Mouse (Mus musculus) neural tube, embryonic 13.5 days (tissue): Measurements from ENCODE around the gene Zfp322a. TPM values are rescaled to one million over a fixed set of nuclear protein-coding genes. Genes with fewer than 3 reads are reported as not detected.
A peak's percentile ranks its signal among the peaks of the same experiment; 100 is the strongest.
"Not testable (repeated sequence)": the region's sequence is repeated elsewhere in the genome, so short reads cannot be mapped to it uniquely, and the experiment has no call there.

Source experiments
- ATAC-seq: fragments of 200-750 bp; cut with Nextera tagmentation; 2 replicates; pipeline ENCODE4 v1.8.0; 2017; ENCODE audit warnings: low read depth, mild to moderate bottlenecking, moderate TSS enrichment, moderate library complexity
- H3K27ac ChIP-seq: fragments of 300-500 bp; sonication (generic); replicated peaks from 2 replicates; pipeline ENCODE4 v1.5.1; 2015; ENCODE audit warnings: moderate library complexity, mild to moderate bottlenecking, inconsistent platforms
- H3K27me3 ChIP-seq: fragments of 300-500 bp; sonication (generic); 2 replicates; pipeline ENCODE4 v1.6.1; 2015; ENCODE audit warnings: mild to moderate bottlenecking, inconsistent platforms
- H3K36me3 ChIP-seq: fragments of 300-500 bp; sonication (generic); 2 replicates; pipeline ENCODE4 v1.6.1; 2015; ENCODE audit warnings: mild to moderate bottlenecking, inconsistent platforms
- H3K4me1 ChIP-seq: fragments of 300-500 bp; sonication (generic); replicated peaks from 2 replicates; pipeline ENCODE4 v1.6.1; 2015; ENCODE audit warnings: inconsistent platforms
- H3K4me2 ChIP-seq: fragments of 300-500 bp; sonication (generic); 2 replicates; pipeline ENCODE4 v1.6.1; 2015; ENCODE audit warnings: inconsistent platforms, mild to moderate bottlenecking, moderate library complexity
- H3K4me3 ChIP-seq: fragments of 300-500 bp; sonication (generic); 2 replicates; pipeline ENCODE4 v1.5.1; 2015; ENCODE audit warnings: mild to moderate bottlenecking, inconsistent platforms
- H3K9ac ChIP-seq: fragments of 300-500 bp; sonication (generic); 2 replicates; pipeline ENCODE4 v1.6.1; 2015; ENCODE audit warnings: moderate library complexity, mild to moderate bottlenecking, inconsistent platforms
- H3K9me3 ChIP-seq: fragments of 300-500 bp; sonication (generic); 2 replicates; pipeline ENCODE4 v1.6.1; 2016; ENCODE audit warnings: inconsistent platforms
- WGBS: fragments of 180-500 bp; shearing (Covaris S2); methylation state at CpG from one replicate; pipeline ENCODE4 v1.1.7; 2015; 5-methylcytosine and 5-hydroxymethylcytosine counted together
- polyA plus RNA-seq: library from polyadenylated mRNA; unstranded; fragments of >200 nt; fragmentation: Nextera tagmentation; extraction: Ambion mirVana; gene quantifications from 2 replicates; pipeline ENCODE4 v1.2.1, GENCODE M21; 2015

The Zfp322a gene
- polyA plus RNA-seq: 51.6 and 60.7 TPM in 2 replicates

GRCm38 (mm10) chr13:23368583-23369420, at the start of gene Zfp322a:
TSS of gene Zfp322a (minus strand) at chr13:23369208.
- under 1% methylated on average over 55 of the region's 55 CpGs for WGBS
- no peaks in the 10 kb centered on the region for H3K27me3 ChIP-seq
- H3K9me3 ChIP-seq: no peaks in the 10 kb centered on the region
- ATAC-seq: peak; percentile 100
- peaks cover 12% of the 10 kb centered on the region; the same call in 1 of the 2 replicates for H3K36me3 ChIP-seq
- peak within 1 kb of the TSS; percentile 88 for H3K9ac ChIP-seq
- peak within 1 kb of the TSS; percentile 95 for H3K27ac ChIP-seq
- H3K4me1 ChIP-seq: peaks cover 34% of the 10 kb centered on the region
- H3K4me3 ChIP-seq: peak within 1 kb of the TSS; percentile 82
- H3K4me2 ChIP-seq: peak within 1 kb of the TSS; percentile 83

- Histone ChIP-seq H3K36me3 (0 out of 2 replicates have a peak, but pooled peaks cover 5% of the 10 kb centered on the region), H3K27ac (no peak overlapping the region), H3K9ac (peak overlapping the region; percentile 56), H3K4me1 (peaks cover 16% of the 10 kb centered on the region), H3K27me3 (peaks cover 35% of the 10 kb centered on the region), H3K4me2 (peak overlapping the region; percentile 59), H3K4me3 (peak overlapping the region; percentile 38), H3K9me3 (no peaks in the 10 kb centered on the region)
- peak; percentile 56; the same call in 1 of the 2 replicates for ATAC-seq
- WGBS: 3% methylated on average over 28 of the region's 28 CpGs
Observed at GRCm38 (mm10) chr13:23412630-23413521, 43.9 kb upstream of the Zfp322a start.

- WGBS: under 1% methylated on average over 20 of the region's 20 CpGs
- ATAC-seq: 0 out of 2 replicates have a peak, but pooled peaks have one; percentile 50
- no peaks in the 10 kb centered on the region for H3K9me3 ChIP-seq
Observed at GRCm38 (mm10) chr13:23412211-23412629, 43.2 kb upstream of the Zfp322a start.

GRCm38 (mm10) chr13:23411311-23412210, 42.6 kb upstream of the Zfp322a start:
- Histone ChIP-seq H3K9me3 (no peaks in the 10 kb centered on the region), H3K36me3 (0 out of 2 replicates have a peak, but pooled peaks cover 5% of the 10 kb centered on the region), H3K27ac (no peak overlapping the region), H3K4me1 (peaks cover 16% of the 10 kb centered on the region), H3K27me3 (peaks cover 35% of the 10 kb centered on the region), H3K9ac (peak overlapping the region; percentile 56; the same call in 1 of the 2 replicates), H3K4me2 (peak overlapping the region; percentile 59), H3K4me3 (peak overlapping the region; percentile 38)
- WGBS: 5% methylated on average over 29 of the region's 29 CpGs
- ATAC-seq: peak; percentile 56; the same call in 1 of the 2 replicates

More at GRCm38 (mm10) chr13:23412211-23412629, 43.2 kb upstream of the Zfp322a start:
- Histone ChIP-seq H3K4me3 (peak overlapping the region; percentile 38), H3K36me3 (0 out of 2 replicates have a peak, but pooled peaks cover 5% of the 10 kb centered on the region), H3K27ac (no peak overlapping the region), H3K9ac (peak overlapping the region; percentile 56), H3K27me3 (peaks cover 35% of the 10 kb centered on the region), H3K4me2 (peak overlapping the region; percentile 59), H3K4me1 (peaks cover 16% of the 10 kb centered on the region)

- H3K4me1 ChIP-seq: peaks cover 16% of the 10 kb centered on the region
- no peaks in the 10 kb centered on the region for H3K9me3 ChIP-seq
- ATAC-seq: no peak
- H3K9ac ChIP-seq: no peak overlapping the region
- no peak overlapping the region for H3K4me3 ChIP-seq
- H3K4me2 ChIP-seq: no peak overlapping the region
- H3K27ac ChIP-seq: no peak overlapping the region
- peaks cover 35% of the 10 kb centered on the region for H3K27me3 ChIP-seq
- WGBS: 78% methylated on average over 9 of the region's 9 CpGs
- H3K36me3 ChIP-seq: no peaks in the 10 kb centered on the region
Observed at GRCm38 (mm10) chr13:23410632-23411031, 41.6 kb upstream of the Zfp322a start.

GRCm38 (mm10) chr13:23402626-23403025, 33.6 kb upstream of the Zfp322a start:
- peaks cover 25% of the 10 kb centered on the region for H3K27me3 ChIP-seq
- H3K9ac ChIP-seq: no peak overlapping the region
- H3K4me2 ChIP-seq: no peak overlapping the region
- no peaks in the 10 kb centered on the region for H3K36me3 ChIP-seq
- H3K4me3 ChIP-seq: no peak overlapping the region
- ATAC-seq: no peak
- 6% methylated on average over 2 of the region's 2 CpGs for WGBS
- no peaks in the 10 kb centered on the region for H3K9me3 ChIP-seq
- no peak overlapping the region for H3K27ac ChIP-seq
- H3K4me1 ChIP-seq: peaks cover 8% of the 10 kb centered on the region

GRCm38 (mm10) chr13:23401683-23402527, 32.9 kb upstream of the Zfp322a start:
- H3K36me3 ChIP-seq: no peaks in the 10 kb centered on the region
- peak overlapping the region; percentile 36 for H3K4me3 ChIP-seq
- H3K4me2 ChIP-seq: peak overlapping the region; percentile 56
- peak; percentile 59; the same call in 1 of the 2 replicates for ATAC-seq
- H3K27ac ChIP-seq: no peak overlapping the region
- peaks cover 8% of the 10 kb centered on the region for H3K4me1 ChIP-seq
- peaks cover 32% of the 10 kb centered on the region for H3K27me3 ChIP-seq
- peak overlapping the region; percentile 60 for H3K9ac ChIP-seq
- 2% methylated on average over 19 of the region's 19 CpGs for WGBS
- no peaks in the 10 kb centered on the region for H3K9me3 ChIP-seq

GRCm38 (mm10) chr13:23400771-23401682, 32.0 kb upstream of the Zfp322a start:
- WGBS: 5% methylated on average over 24 of the region's 24 CpGs
- H3K27me3 ChIP-seq: peaks cover 41% of the 10 kb centered on the region
- H3K27ac ChIP-seq: no peak overlapping the region
- H3K4me1 ChIP-seq: peaks cover 14% of the 10 kb centered on the region
- H3K9ac ChIP-seq: no peak overlapping the region
- H3K4me3 ChIP-seq: peak overlapping the region; percentile 36
- no peaks in the 10 kb centered on the region for H3K36me3 ChIP-seq
- no peak for ATAC-seq
- H3K9me3 ChIP-seq: no peaks in the 10 kb centered on the region
- H3K4me2 ChIP-seq: peak overlapping the region; percentile 56; the same call in 1 of the 2 replicates

- not testable (repeated sequence) for H3K9me3 ChIP-seq, H3K36me3 ChIP-seq, ATAC-seq, H3K9ac ChIP-seq, H3K27ac ChIP-seq, H3K4me3 ChIP-seq
- Histone ChIP-seq H3K27me3 (peaks cover 69% of the 10 kb centered on the region), H3K4me2 (peak overlapping the region; percentile 64; the same call in 1 of the 2 replicates), H3K4me1 (peaks cover 17% of the 10 kb centered on the region)
- WGBS: 9% methylated on average over 14 of the region's 14 CpGs
Observed at GRCm38 (mm10) chr13:23396913-23397312, 27.9 kb upstream of the Zfp322a start.
